Mouse (Mus musculus): ENCODE data around the gene Bspry.

Bspry gene

DNA sequence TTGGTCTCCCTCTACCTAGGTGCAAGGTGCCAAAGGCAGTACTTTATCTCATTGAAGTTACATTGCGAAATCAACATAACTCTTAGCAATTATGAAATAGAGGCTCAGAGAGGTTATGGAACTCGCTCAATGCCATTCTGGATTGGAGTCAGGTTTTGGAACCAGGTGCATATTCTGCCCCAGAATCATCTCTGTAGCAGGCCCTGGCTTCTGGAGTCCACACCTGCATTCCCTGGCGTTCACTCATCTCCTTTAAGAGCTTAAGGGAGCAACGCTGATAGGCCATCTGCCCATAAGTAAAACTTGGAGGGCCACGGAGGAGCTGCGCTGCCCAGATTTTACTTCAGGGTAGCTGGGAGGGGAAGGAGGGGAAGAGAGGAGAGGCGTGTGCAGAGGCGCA is 37.2 kb downstream of the Bspry start:
- peak; percentile 27 to 41 for DNase-seq

DNA sequence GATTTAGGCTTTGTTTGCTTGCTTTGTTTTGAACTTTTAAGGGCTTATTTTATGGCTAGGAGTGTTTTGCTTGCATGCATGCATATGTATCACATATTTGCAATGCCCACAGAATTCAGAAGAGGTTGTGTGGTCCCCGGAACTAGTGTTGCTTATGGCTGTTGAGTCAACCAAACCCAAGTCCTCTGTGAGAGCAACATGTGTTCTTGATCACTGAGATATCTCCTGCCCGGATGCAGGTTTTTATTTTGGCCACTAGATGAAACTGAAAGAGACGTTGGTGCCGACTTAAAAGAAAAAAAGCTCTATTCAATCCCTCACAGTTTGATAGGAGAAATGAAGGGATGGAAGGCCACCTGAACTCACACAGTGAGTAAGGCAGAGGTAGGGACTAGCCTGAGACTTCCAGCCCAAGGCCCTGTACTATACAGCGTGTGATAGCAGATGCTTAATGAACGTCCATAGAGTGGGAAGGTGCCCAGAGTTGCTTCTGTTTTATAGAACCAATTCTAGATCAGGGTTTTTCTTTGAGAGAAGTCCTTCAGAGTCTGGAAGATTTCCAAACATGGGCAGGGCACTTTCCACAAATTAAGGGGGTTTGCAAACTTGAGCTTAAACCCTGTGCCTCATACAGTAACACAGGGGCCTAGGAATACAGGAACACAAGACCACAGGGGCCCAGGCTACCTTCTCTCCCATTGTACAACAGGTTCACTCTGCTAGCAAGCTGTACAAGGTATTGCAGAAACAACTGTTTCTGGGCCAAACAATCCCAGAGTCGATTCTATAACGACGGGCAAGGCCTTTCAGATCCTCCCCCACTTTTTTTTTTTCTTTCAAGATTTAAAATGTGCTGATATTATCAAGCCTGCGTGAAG is 37.9 kb downstream of the Bspry start:
- no peak for DNase-seq

DNA sequence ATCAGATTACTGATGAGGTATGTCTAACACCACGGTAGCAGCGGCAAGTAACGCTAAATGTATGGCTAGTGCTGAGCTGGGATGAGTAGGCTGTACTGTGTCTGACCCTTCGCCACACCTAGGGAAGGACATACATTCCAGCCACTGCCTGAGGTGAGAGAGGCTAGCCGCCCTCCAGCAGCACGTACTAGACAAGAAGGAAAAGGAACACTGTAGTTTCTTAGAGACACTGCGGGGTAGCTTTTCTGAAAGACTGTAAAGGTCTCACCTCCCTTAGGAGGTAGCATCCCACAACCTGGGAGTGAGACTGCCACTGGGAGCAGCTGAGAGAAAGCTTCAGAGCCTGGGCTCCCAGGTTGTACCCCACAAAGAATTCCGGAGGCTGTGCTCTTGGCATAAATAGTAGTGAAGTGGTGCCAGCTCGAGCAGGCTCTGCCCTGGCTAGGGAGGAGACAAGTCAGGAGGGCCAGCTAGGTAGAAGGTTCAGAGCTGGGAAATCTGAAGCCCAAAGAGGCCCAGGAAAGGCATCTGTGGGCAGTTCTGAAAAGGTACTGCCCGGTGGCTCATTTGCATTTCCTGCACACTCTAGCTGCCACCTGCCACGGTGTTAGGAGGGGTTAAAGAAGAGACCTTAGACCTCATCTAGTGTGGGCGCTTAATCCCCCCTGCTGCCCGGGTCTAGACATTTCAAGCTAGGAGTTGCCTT is 38.7 kb downstream of the Bspry start:
- DNase-seq = peak; percentile 29 to 61

DNA sequence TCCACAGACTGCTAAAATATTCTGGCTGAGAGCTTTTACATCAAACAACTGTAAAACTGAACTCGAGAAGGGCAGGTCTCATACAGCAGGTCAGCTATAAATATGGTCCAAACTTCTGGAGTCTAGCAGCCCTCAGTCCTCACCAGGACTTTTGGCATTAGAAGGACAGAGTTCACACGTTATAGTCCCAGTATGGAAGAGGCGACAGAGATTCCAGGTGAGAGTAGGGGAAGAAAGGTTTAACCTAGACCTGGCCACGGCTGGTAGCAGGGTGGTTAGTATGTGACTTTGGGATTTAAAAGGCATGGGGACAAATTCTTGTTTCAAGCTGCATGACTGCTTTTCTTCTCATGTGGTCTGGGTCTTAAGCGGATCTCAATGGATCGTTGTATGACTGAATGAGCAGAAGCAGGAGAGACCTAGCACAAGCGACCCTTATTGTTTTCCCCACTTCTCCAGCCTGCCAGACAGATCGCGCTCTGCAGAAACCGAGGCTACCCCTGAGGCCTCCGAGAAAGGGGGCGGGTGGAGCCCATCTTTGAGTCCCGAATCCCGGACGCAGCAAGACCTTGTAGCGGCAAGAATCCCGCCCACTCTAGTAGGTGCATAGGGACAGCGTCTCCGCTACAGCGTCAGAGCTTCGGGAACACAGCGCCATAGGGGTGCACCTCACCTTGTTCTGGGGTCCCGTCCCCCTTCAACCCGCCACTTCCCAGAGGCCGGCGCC is 39.4 kb downstream of the Bspry start:
- no peak for DNase-seq

DNA sequence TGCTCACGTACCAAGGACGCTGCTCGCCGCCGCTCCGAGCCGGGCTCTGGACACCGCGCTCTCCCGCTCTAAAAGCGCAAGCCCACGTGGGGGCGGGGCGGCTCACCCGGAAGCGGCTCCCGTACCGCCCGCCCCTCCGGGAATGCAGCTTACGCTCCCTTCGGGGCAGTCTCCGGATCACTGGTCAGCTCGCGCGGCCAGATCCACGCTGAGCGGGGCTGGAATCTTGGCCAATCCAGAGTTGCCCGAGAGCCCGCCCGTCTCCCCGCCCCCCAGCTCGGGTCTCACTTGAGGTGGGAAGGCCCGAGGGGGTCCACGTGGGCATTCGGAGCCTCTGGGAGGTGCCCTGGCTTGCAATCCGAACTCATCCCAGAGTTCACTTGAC is 40.0 kb downstream of the Bspry start, which contains the start of gene Alad:
Gene Alad (minus strand): TSS at position 70 of the 385 bp plus-strand sequence.
- peak; percentile 90 to 94 for DNase-seq

DNA sequence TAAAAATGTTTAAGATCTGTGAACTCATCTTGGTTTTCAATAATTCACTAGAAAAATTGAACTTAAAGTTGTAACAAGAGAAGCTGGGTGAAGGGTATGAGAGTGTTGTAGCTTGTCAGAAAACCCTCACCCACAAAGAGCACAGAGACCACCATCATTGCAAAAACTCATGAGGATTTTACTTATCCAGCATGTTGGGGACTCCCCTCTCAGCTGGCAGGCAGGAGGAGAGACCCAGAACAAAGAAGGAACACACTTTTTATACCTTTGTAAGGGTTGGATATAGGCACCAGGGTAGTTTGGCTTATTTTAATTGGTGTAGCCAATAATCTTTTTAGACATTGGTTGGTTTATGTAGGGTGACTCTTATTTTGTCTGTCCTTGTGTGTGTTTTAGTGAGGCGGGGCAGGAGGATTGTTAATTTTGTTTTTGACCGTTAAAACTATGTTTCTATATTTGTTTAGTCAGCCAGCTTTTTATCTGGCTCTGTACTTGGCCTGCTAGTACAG is 41.1 kb downstream of the Bspry start:
- no peak for DNase-seq

DNA sequence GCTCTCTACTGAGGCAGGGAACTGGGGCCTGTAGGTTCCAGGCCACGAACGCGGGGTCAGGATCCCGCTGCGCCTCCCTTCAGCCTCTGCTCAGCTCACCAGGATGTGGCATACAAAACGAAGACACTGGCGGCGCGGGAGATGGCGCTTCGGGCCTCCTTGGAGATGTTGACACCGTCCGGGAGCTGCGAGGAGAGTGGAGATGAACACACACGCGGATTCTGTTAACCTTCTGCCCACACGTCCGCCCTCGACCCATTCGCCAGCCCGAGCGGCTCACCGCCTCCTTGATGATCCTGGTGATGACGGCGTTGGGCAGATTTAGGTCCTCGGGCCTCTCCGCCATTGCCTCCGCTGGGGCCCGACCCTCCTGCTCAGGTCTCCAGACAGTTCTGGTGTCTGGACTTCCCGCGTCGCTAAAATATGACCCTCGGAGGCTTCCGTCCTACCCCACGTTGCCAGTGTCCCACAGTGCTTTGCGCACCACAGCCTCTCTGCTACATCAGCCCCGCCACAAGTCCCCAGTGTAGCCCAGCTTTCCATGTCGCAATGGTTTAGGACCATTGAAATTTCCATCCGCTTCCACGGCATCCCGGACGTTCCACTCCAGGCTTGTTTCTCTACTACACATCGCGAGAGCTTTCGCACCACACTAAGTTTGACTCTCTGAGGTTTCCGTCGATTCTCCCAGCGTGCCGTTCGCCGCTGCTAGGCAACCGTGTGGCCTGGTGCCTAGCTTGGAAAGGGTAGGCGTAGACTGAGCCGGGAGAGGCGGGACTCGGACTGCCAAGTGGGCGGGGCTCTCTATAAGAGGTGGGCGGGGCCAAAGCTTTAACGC is 45.0 kb downstream of the Bspry start, which contains the start of the genes Pole3 and 4933430I17Rik:
Gene Pole3 (minus strand): TSS at position 418 of the 838 bp plus-strand sequence.
Gene 4933430I17Rik (plus strand): TSS at position 719 of the 838 bp plus-strand sequence.
- DNase-seq = peak; percentile 98

DNA sequence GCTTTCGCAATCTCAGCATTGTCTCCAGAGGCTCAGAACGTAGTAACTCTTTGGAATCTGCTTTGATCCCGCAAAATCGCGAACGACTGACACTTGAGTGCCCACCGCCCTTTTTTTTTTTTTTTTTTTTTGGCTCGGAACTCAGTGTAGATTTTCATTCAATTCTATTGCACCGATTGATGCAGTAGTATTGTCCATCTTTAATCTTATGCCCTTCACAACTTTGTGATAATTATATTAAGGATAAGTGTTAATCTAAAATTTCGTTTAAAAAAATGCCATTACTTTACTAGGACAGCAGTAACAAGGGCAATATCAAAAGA is 45.6 kb downstream of the Bspry start:
- DNase-seq = no peak

DNA sequence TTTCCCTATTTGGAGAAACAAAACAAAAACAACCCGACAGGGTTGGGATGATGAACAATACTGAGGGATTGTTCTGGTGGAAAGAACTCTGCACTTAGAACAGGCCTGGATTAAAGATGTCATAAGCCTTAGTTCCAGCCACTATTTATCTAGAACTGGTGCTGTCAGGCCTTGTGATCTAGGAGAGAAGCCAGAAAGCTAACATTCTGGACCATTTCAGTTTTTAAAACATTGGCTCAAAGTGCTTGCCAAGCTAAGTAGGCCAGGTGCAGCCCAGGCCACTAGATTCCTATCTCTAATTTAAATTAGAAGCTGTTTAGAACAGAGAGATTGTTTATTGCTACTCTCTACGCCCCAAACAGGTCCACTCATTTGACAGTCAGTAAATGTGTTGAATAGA is 46.4 kb downstream of the Bspry start:
- no peak for DNase-seq

DNA sequence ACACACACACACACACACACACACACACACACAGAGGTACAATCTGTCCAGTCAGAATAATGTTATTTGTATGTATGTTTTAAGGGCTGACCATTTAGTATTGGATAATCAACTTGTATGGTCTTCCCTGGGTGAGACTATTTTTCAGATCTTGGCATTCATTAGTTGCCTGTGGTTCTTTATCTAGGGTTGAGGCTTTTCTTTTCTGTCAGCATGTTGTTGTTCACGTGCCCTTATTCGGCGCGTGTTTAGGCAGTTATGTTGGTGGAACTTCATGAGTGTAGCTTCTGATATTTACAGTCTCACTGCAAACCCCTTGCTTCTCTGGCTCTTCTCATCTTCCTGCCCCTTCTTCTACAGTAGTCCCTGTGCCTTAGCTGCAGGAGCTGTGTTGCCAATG is 47.8 kb downstream of the Bspry start:
- no peak for DNase-seq

DNA sequence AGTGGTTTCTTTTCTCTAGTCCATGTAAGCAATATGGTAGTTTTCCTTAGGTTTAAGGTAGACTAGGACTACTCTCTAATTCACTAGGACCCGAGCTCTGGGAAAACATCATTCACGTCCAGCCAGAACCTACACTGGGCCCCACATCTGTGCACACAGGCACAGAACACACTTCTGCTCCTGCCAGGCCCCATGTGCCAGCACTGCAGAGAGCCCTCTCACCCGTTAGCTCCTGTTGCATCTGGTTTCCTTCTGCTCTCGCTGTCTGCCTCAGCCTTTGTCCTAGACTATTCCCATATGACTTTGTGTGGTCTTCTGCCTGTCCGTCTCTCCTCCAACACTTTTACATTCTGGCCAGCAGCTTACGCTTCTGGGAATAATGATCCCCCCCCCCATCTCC is 53.9 kb downstream of the Bspry start:
- DNase-seq = no peak

DNA sequence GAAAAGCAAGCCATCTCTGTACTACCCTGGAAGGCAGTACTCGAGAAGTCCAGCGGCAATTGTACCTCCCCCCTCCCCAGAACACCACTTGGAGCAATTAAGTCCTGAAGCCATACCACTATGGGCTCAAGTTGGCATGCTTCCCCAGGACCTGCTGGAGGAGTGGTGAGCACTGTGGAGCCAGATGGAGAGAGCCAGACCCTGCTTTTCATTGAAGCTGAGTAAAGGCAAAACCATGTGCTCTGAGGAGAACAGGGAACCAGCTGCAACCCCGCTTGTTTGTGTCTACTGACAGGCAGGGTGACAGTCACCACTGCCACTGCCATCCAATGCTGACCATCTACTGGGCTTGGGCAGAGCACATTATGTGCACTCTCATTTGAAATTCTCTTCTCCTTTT is 61.9 kb downstream of the Bspry start:
- no peak for DNase-seq

DNA sequence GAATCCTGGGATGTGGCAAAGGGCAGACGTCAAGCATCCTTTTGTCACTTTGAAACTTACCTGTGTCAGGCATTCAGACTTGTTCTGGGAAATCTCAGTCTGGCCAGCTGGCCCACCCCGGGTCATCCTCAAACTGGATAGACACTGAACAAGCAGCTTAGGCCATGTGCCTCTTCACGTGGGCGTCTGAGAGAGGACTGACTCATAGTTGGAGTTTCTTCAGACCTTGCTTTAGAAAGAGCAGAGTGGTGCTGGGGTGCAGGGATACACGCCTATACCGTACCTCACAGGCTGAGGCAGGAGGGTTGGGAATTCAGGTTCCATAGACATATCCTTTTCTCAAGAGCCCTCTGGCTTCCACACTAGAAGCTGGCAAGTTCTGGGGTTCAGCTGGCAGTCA is 63.9 kb downstream of the Bspry start:
- no peak for DNase-seq

DNA sequence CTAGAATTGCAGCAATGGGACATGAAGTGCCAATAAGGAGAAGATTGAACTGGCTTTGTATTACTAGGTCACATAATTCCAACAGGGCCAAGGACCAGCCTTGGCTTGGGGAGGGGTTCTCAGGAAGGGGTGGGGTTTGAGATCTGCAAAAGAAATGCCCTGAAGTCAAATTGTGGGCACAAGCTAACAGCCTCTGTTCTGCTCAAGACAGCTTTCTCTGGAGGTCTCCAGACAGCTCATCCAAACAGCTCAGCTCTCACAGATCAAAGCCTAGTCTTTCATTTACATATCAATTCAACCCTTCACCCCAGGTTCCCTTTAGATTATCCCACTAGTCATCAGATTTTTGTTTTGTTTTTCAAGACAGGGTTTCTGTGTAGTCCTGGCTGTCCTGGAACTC is 64.9 kb downstream of the Bspry start:
- DNase-seq = no peak
